In genomic region chr12:75464016-75464769, GRCm38 (mm10) we compare ENCODE assay signal across 8 mouse cellular contexts. TPM values are rescaled to one million over a fixed set of nuclear protein-coding genes. Genes with fewer than 3 reads are reported as not detected.
DNase-seq lines count a peak whose midpoint lies in the region; ATAC-seq lines count a peak whose summit lies in the region.

No protein-coding gene starts in this region.

- no peak overlapping the region for H3K27ac ChIP-seq in hindbrain, embryonic 15.5 days (replicated peaks)

- H3K4me2 ChIP-seq in hindbrain, embryonic 15.5 days, result no peak overlapping the region

- H3K27me3 ChIP-seq in hindbrain, embryonic 15.5 days, result no peaks in the 10 kb centered on the region

- no peaks in the 10 kb centered on the region for H3K4me1 ChIP-seq in hindbrain, embryonic 15.5 days (replicated peaks)

- no peaks in the 10 kb centered on the region for H3K9me3 ChIP-seq in hindbrain, embryonic 15.5 days

- 76% methylated on average over 9 of the region's 9 CpGs for WGBS in hindbrain, embryonic 15.5 days

- no peak overlapping the region for H3K4me3 ChIP-seq in hindbrain, embryonic 15.5 days

- peak; percentile 50; the same call in 1 of the 2 replicates for ATAC-seq in hindbrain, embryonic 15.5 days (ENCODE audit: low FRiP score, low read depth)
- no peak for ATAC-seq in megakaryocyte, adult 5-6 weeks (ENCODE audit: poor library complexity, severe bottlenecking)

- no peak overlapping the region for H3K9ac ChIP-seq in hindbrain, embryonic 15.5 days

- peak; percentile 30 for DNase-seq in gastrocnemius, adult 18-20 months (ENCODE audit: low spot score)
- DNase-seq in gastrocnemius, postnatal 25 days, result no peak
- DNase-seq in right cerebral cortex, adult 18-20 months, result peak; percentile 35
- no peak for DNase-seq in right cerebral cortex, postnatal 36 days (ENCODE audit: low spot score in 2 of 2)
- peak; percentile 41 for DNase-seq in cerebellum, adult 11-12 months
- peak; percentile 65 for DNase-seq in lung, postnatal 10 days

- H3K36me3 ChIP-seq in hindbrain, embryonic 15.5 days, result peaks cover 52% of the 10 kb centered on the region

RNA-seq across cellular contexts. Expression of gene Gphb5, which starts 47.6 kb away (rescaled TPM):
- total RNA-seq in gastrocnemius, adult 18-20 months (2021), result not detected
- total RNA-seq in gastrocnemius, postnatal 25 days (2021), result not detected
- polyA plus RNA-seq in hindbrain, embryonic 15.5 days (2015; fragmentation: Nextera tagmentation; extraction: Ambion mirVana), result not detected in 2 replicates
- total RNA-seq in megakaryocyte, adult 5-6 weeks (2015), result not detected in 2 replicates
- not detected in 2 replicates for total RNA-seq in megakaryocyte, adult 5-6 weeks (2017)

Comparison
In these comparisons a context has a peak if more than half of its experiments do, and no peak if none do; other contexts are left out.
1. DNase-seq: peak in gastrocnemius, adult 18-20 months (single experiment), right cerebral cortex, adult 18-20 months (single experiment), cerebellum, adult 11-12 months (single experiment) and lung, postnatal 10 days (single experiment); none in gastrocnemius, postnatal 25 days (single experiment) and right cerebral cortex, postnatal 36 days (0 of 2).